Mouse (Mus musculus) embryo, embryonic 9.5 days (tissue): Measurements from ENCODE around the gene Ano4.

Source experiments
- DNase-seq: peaks from one replicate; pipeline ENCODE4 v3.0.0-alpha.2; 2017; ENCODE audit errors: extremely low spot score

The Ano4 gene

DNA sequence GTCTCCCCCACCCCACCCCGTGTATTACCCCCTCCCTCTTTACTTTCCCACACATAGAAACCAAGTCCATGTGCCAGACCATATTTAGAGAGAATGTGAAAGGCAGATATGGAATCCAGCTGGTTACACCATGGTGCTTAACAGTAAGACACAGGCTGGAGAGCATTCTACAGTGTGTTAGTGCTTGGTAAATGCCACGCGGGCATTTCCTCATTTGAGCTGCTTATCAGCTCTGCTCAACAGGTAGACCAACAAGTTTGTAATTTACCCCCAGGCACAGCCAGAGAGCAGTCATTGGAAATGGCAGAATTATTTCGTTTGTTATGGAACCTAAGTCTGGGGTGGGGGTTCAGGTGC lies 394.3 kb downstream of the Ano4 start:
- DNase-seq, result no peak

DNA sequence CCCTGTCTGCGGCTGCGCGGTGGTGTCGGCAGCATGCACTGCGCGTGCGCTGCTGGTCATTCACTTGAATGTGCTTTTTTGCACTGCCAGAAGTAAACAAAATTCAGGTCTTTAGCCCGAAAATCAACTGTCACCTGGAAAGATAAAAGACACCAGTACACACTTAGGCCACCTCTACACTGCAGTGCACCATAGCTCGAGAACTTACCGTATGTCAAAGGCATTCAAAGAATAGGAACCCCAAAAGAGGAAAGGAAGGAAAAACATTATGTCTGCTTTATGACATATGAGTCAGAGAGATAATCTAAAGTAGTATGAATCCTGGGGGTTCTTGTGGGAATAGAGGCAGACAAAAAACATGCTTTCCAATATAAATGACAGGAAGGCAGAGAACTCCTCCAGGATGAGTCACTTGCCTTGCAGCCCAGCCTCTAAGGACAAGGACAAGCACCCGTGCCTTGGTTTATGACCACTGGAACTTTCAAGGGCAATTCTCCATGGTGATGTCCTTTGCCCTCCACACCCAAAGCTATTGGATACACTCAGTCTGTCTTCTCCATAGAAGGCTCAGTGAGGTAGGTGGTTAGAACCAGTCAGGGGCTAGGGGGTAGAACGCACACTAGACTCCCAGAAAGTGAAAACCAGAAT lies 394.8 kb downstream of the Ano4 start:
- DNase-seq, result no peak
